Mouse (Mus musculus): ENCODE measurements around the gene Nap1l1. TPM values are rescaled to one million over a fixed set of nuclear protein-coding genes. Genes with fewer than 3 reads are reported as not detected.
"Not testable (repeated sequence)": the region's sequence is repeated elsewhere in the genome, so short reads cannot be mapped to it uniquely, and the experiment has no call there.

Gene Nap1l1
- polyA plus RNA-seq, 1 experiment = 20.9 TPM

GRCm38 (mm10) chr10:111479599-111479998 lies 6.6 kb downstream of the Nap1l1 start:
- DNase-seq (ENCODE audit: low read depth) = no peak

- DNase-seq (ENCODE audit: low read depth) = no peak
Observed at GRCm38 (mm10) chr10:111482654-111483053, 9.6 kb downstream of the Nap1l1 start.

- DNase-seq (ENCODE audit: low read depth) = no peak
Observed at GRCm38 (mm10) chr10:111484079-111484478, 11.1 kb downstream of the Nap1l1 start.

- DNase-seq (ENCODE audit: low read depth) = no peak
Observed at GRCm38 (mm10) chr10:111488793-111489192, 15.8 kb downstream of the Nap1l1 start.

- not testable (repeated sequence) for DNase-seq (ENCODE audit: low read depth)
Observed at GRCm38 (mm10) chr10:111490079-111490478, 17.1 kb downstream of the Nap1l1 start.

GRCm38 (mm10) chr10:111495888-111496287 lies 22.9 kb downstream of the Nap1l1 start:
- no peak for DNase-seq (ENCODE audit: low read depth)

GRCm38 (mm10) chr10:111499892-111500291 lies 26.9 kb downstream of the Nap1l1 start:
- no peak for DNase-seq (ENCODE audit: low read depth)

- no peak for DNase-seq (ENCODE audit: low read depth)
Observed at GRCm38 (mm10) chr10:111503071-111503470, 30.0 kb downstream of the Nap1l1 start.

- no peak for DNase-seq (ENCODE audit: low read depth)
Observed at GRCm38 (mm10) chr10:111503716-111504115, 30.7 kb downstream of the Nap1l1 start.

- no peak for DNase-seq (ENCODE audit: low read depth)
Observed at GRCm38 (mm10) chr10:111504606-111505005, 31.6 kb downstream of the Nap1l1 start.

- DNase-seq (ENCODE audit: low read depth) = no peak
Observed at GRCm38 (mm10) chr10:111505406-111505805, 32.4 kb downstream of the Nap1l1 start.

GRCm38 (mm10) chr10:111506101-111506925 lies 33.3 kb downstream of the Nap1l1 start, which contains the start of gene Phlda1:
Phlda1 (plus strand) TSS chr10:111506286.
- no peak for DNase-seq (ENCODE audit: low read depth)

GRCm38 (mm10) chr10:111506926-111507459 lies 34.0 kb downstream of the Nap1l1 start:
- no peak for DNase-seq (ENCODE audit: low read depth)

- no peak for DNase-seq (ENCODE audit: low read depth)
Observed at GRCm38 (mm10) chr10:111507460-111508211, 34.6 kb downstream of the Nap1l1 start.

- no peak for DNase-seq (ENCODE audit: low read depth)
Observed at GRCm38 (mm10) chr10:111508324-111509080, 35.5 kb downstream of the Nap1l1 start.

- DNase-seq (ENCODE audit: low read depth) = no peak
Observed at GRCm38 (mm10) chr10:111509103-111509784, 36.2 kb downstream of the Nap1l1 start.

GRCm38 (mm10) chr10:111509981-111510380 lies 37.0 kb downstream of the Nap1l1 start:
- DNase-seq (ENCODE audit: low read depth) = no peak

- no peak for DNase-seq (ENCODE audit: low read depth)
Observed at GRCm38 (mm10) chr10:111510798-111511197, 37.8 kb downstream of the Nap1l1 start.

GRCm38 (mm10) chr10:111512036-111512568 lies 39.1 kb downstream of the Nap1l1 start:
- DNase-seq (ENCODE audit: low read depth) = no peak

GRCm38 (mm10) chr10:111514282-111514885 lies 41.4 kb downstream of the Nap1l1 start:
- no peak for DNase-seq (ENCODE audit: low read depth)

Measured in gonadal fat pad, adult 2 months (tissue).